Mouse (Mus musculus): ENCODE results near the gene Magea6. TPM values are rescaled to one million over a fixed set of nuclear protein-coding genes. Genes with fewer than 3 reads are reported as not detected.
"Not testable (repeated sequence)": the region's sequence is repeated elsewhere in the genome, so short reads cannot be mapped to it uniquely, and the experiment has no call there.

Gene Magea6
- not detected in 2 replicates for polyA plus RNA-seq (2016; fragmentation: Nextera tagmentation; extraction: Ambion mirVana)

DNA sequence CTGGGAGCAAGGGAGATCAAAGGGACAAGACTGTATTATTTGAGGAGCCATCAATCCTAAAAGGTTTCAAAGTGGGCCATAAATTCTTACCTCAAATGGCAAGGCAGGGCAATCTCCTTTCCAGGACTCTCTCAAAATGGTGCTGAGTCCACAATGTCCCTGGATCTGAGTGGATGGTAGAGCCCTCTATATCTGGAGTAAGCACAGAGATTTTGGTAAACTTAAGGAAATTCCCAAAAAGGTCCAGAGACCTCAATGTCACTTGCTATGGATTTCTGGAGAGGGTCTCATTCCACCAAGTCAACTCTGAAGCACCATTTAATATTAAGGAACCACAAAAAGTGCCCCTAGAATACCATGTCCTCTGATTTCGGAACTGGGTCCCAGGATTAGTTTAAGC is at the start of gene Magea6:
Magea6 (minus strand) TSS at position 101 of the 400 bp plus-strand sequence.
- H3K4me3 ChIP-seq; H3K4me1 ChIP-seq; H3K27me3 ChIP-seq (ENCODE audit: insufficient read depth, poor library complexity, severe bottlenecking); DNase-seq (ENCODE audit: low spot score); H3K36me3 ChIP-seq; H3K27ac ChIP-seq; H3K9me3 ChIP-seq: not testable (repeated sequence)
- WGBS, result 57% methylated on average over 1 of the region's 1 CpGs

DNA sequence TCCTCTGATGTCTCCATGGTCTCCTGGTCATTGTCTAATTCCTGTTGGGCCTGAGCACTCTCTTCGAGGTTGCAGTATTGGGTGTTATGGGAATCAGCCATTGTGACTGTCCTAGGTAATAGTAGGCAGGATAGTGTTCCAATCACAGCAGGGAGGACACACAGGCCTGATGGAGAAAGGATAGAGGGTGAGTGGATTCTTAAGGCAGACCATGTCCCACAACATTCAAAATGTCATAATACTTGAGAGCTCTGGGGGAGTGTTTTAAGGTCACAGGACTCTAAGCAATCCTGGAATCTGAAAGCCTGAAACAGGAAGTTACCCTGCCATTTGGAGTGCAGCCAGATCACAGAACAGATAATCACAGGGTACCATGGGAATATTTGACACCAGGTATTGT is 13.6 kb upstream of the Magea6 start, which contains the start of gene Magea3:
Magea3 (minus strand) TSS at position 101 of the 400 bp plus-strand sequence.
- H3K9me3 ChIP-seq; H3K27me3 ChIP-seq (ENCODE audit: insufficient read depth, poor library complexity, severe bottlenecking); H3K27ac ChIP-seq; H3K36me3 ChIP-seq; DNase-seq (ENCODE audit: low spot score); H3K4me1 ChIP-seq; H3K4me3 ChIP-seq: not testable (repeated sequence)
- 53% methylated on average over 1 of the region's 1 CpGs for WGBS

DNA sequence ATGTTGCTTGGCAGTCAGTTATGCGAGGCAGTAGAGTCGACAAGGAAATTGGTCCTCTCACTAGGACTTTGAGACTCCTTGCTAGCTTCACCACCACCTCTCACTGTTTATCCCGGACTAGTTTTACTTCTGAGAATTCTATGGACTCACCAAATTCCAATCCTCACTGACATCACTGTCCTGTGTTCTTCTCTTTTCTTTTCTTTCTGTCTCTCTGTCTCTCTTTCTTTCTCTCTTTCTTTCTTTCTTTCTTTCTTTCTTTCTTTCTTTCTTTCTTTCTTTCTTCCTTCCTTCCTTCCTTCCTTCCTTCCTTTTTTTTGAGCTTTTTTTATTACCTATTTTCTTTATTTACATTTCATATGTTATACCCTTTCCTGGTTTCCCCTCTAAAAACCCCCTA is 45.6 kb downstream of the Magea6 start, which contains the start of gene Cldn34b1:
Cldn34b1 (minus strand) TSS at position 101 of the 400 bp plus-strand sequence.
- not testable (repeated sequence) for H3K4me3 ChIP-seq; H3K9me3 ChIP-seq; DNase-seq (ENCODE audit: low spot score); H3K27ac ChIP-seq; H3K36me3 ChIP-seq; H3K4me1 ChIP-seq; H3K27me3 ChIP-seq (ENCODE audit: insufficient read depth, poor library complexity, severe bottlenecking)
- 88% methylated on average over 3 of the region's 3 CpGs for whole genome bisulfite sequencing

Other genes with a start within 250 kb of the Magea6 start
- not detected in 2 replicates for gene Cldn34b1, start 45.7 kb downstream of the Magea6 start, polyA plus RNA-seq (2016; fragmentation: Nextera tagmentation; extraction: Ambion mirVana)
- gene Magea3, start 13.5 kb upstream of the Magea6 start, polyA plus RNA-seq (2016; fragmentation: Nextera tagmentation; extraction: Ambion mirVana), result not detected in 2 replicates
- not detected in 2 replicates for gene Magea8, start 59.9 kb upstream of the Magea6 start, polyA plus RNA-seq (2016; fragmentation: Nextera tagmentation; extraction: Ambion mirVana)
- gene Magea5, start 127.2 kb upstream of the Magea6 start, polyA plus RNA-seq (2016; fragmentation: Nextera tagmentation; extraction: Ambion mirVana), result not detected in 2 replicates
- gene Magea1, start 153.8 kb upstream of the Magea6 start, polyA plus RNA-seq (2016; fragmentation: Nextera tagmentation; extraction: Ambion mirVana), result not detected in 2 replicates
- gene Magea2, start 157.7 kb upstream of the Magea6 start, polyA plus RNA-seq (2016; fragmentation: Nextera tagmentation; extraction: Ambion mirVana), result not detected in 2 replicates
- gene Cldn34b2, start 192.4 kb upstream of the Magea6 start, polyA plus RNA-seq (2016; fragmentation: Nextera tagmentation; extraction: Ambion mirVana), result not detected in 2 replicates

Measured in heart, embryonic 10.5 days (tissue).